27 mouse cellular contexts compared by ENCODE assay signal in genomic region chr2:8026648-8027047, GRCm38 (mm10).
DNase-seq lines count a peak whose midpoint lies in the region; ATAC-seq and TF ChIP-seq lines count a peak whose summit lies in the region.
"Had no signal": no experiment of that assay in that cellular context is flagged by ENCODE, and none has a peak within 500 bp of the region (broad histone marks: within the 10 kb centered on the region; RNA-seq: fewer than 3 reads in every experiment).

No protein-coding gene starts in this region.

- H3K9me3 ChIP-seq in forebrain, postnatal 0 days (ENCODE audit: low read length) = no peaks in the 10 kb centered on the region
- no peaks in the 10 kb centered on the region for H3K9me3 ChIP-seq in forebrain, embryonic 10.5 days
- H3K9me3 ChIP-seq: embryonic facial prominence, embryonic 12.5 days; hindbrain, embryonic 10.5 days; hindbrain, embryonic 15.5 days; intestine, embryonic 15.5 days; limb, embryonic 12.5 days; liver, embryonic 15.5 days; midbrain, embryonic 10.5 days; neural tube, embryonic 13.5 days had no signal

- H3K4me3 ChIP-seq in forebrain, postnatal 0 days (ENCODE audit: low read depth, low read length) = no peak overlapping the region
- no peak overlapping the region for H3K4me3 ChIP-seq in forebrain, embryonic 10.5 days
- H3K4me3 ChIP-seq: embryonic facial prominence, embryonic 12.5 days; hindbrain, embryonic 10.5 days; hindbrain, embryonic 15.5 days; intestine, embryonic 15.5 days; limb, embryonic 12.5 days; liver, embryonic 15.5 days; midbrain, embryonic 10.5 days; neural tube, embryonic 13.5 days had no signal

- no peak for TF ChIP-seq CTCF in forebrain, postnatal 0 days (IDR thresholded peaks at IDR 0.05; ENCODE audit: low read depth)

- H3K27me3 ChIP-seq in forebrain, postnatal 0 days (ENCODE audit: insufficient read depth, low read length) = no peaks in the 10 kb centered on the region
- H3K27me3 ChIP-seq in forebrain, embryonic 10.5 days (ENCODE audit: poor library complexity, severe bottlenecking) = no peaks in the 10 kb centered on the region
- H3K27me3 ChIP-seq: embryonic facial prominence, embryonic 12.5 days; hindbrain, embryonic 15.5 days; intestine, embryonic 15.5 days; limb, embryonic 12.5 days; liver, embryonic 15.5 days; neural tube, embryonic 13.5 days had no signal

- 0 out of 2 replicates have a peak, but pooled peaks have one; percentile 25 for ATAC-seq in forebrain, postnatal 0 days
- ATAC-seq: CD4-positive, CD25-positive, alpha-beta regulatory T cell, adult 4 months; intestine, embryonic 15.5 days had no signal

- no peaks in the 10 kb centered on the region for H3K4me1 ChIP-seq in forebrain, postnatal 0 days (ENCODE audit: insufficient read depth)
- no peaks in the 10 kb centered on the region for H3K4me1 ChIP-seq in forebrain, embryonic 10.5 days
- H3K4me1 ChIP-seq: embryonic facial prominence, embryonic 12.5 days; hindbrain, embryonic 10.5 days; hindbrain, embryonic 15.5 days; intestine, embryonic 15.5 days; limb, embryonic 12.5 days; liver, embryonic 15.5 days; midbrain, embryonic 10.5 days; neural tube, embryonic 13.5 days had no signal

- WGBS in forebrain, postnatal 0 days = 75% methylated on average over 10 of the region's 10 CpGs
- 89% methylated on average over 10 of the region's 10 CpGs for WGBS in forebrain, embryonic 10.5 days

- H3K9ac ChIP-seq in forebrain, postnatal 0 days = no peak overlapping the region
- H3K9ac ChIP-seq: embryonic facial prominence, embryonic 12.5 days; hindbrain, embryonic 15.5 days; intestine, embryonic 15.5 days; limb, embryonic 12.5 days; liver, embryonic 15.5 days; lung, embryonic 14.5 days; neural tube, embryonic 13.5 days had no signal

- H3K36me3 ChIP-seq in forebrain, postnatal 0 days (ENCODE audit: insufficient read depth) = no peaks in the 10 kb centered on the region
- no peaks in the 10 kb centered on the region for H3K36me3 ChIP-seq in forebrain, embryonic 10.5 days (replicated peaks)
- H3K36me3 ChIP-seq: embryonic facial prominence, embryonic 12.5 days; hindbrain, embryonic 10.5 days; hindbrain, embryonic 15.5 days; intestine, embryonic 15.5 days; limb, embryonic 12.5 days; liver, embryonic 15.5 days; midbrain, embryonic 10.5 days; neural tube, embryonic 13.5 days had no signal

- no peak overlapping the region for H3K4me2 ChIP-seq in forebrain, postnatal 0 days (ENCODE audit: low read depth)
- H3K4me2 ChIP-seq: embryonic facial prominence, embryonic 12.5 days; hindbrain, embryonic 15.5 days; intestine, embryonic 15.5 days; limb, embryonic 12.5 days; liver, embryonic 15.5 days; lung, embryonic 14.5 days; neural tube, embryonic 13.5 days had no signal

- H3K27ac ChIP-seq in forebrain, postnatal 0 days (ENCODE audit: low read depth, low read length) = no peak overlapping the region
- H3K27ac ChIP-seq in forebrain, embryonic 10.5 days = no peak overlapping the region
- H3K27ac ChIP-seq: embryonic facial prominence, embryonic 12.5 days; hindbrain, embryonic 10.5 days; hindbrain, embryonic 15.5 days; intestine, embryonic 15.5 days; limb, embryonic 12.5 days; liver, embryonic 15.5 days; midbrain, embryonic 10.5 days; neural tube, embryonic 13.5 days had no signal

- no peak for DNase-seq in forebrain, postnatal 0 days
- no peak for DNase-seq in forebrain, embryonic 10.5 days (ENCODE audit: extremely low spot score, low spot score)
- DNase-seq in layer of hippocampus, adult 9-11 months = peak; percentile 35
- no peak for DNase-seq in layer of hippocampus, postnatal 10 days (ENCODE audit: low spot score in 2 of 2)
- DNase-seq in right cerebral cortex, postnatal 10 days (ENCODE audit: low spot score in 2 of 2) = peak; percentile 45 to 66
- DNase-seq in right cerebral cortex, postnatal 4 days = no peak
- DNase-seq in telencephalon, adult 2 months (ENCODE audit: low read depth, low spot score) = peak; percentile 57
- no peak for DNase-seq in cerebellum, adult 11-12 months
- DNase-seq: adrenal gland, postnatal 25 days; cerebellum, adult 8-10 months; cerebellum, postnatal 36 days; embryo, embryonic 11 days; gastrocnemius, postnatal 14 days; heart, postnatal 14 days; kidney, adult 2 months; kidney, postnatal 36 days; lung, embryonic 14.5 days; lung, postnatal 14 days had no signal

Comparison
In these comparisons a context has a peak if more than half of its experiments do, and no peak if none do; other contexts are left out.
1. DNase-seq: peak in layer of hippocampus, adult 9-11 months (single experiment), right cerebral cortex, postnatal 10 days (2 of 2) and telencephalon, adult 2 months (single experiment); none in forebrain, postnatal 0 days (single experiment), forebrain, embryonic 10.5 days (single experiment), layer of hippocampus, postnatal 10 days (0 of 2), right cerebral cortex, postnatal 4 days (single experiment) and cerebellum, adult 11-12 months (single experiment).